Mouse (Mus musculus): Measurements from ENCODE around the gene Noxa1.

The Noxa1 gene

DNA sequence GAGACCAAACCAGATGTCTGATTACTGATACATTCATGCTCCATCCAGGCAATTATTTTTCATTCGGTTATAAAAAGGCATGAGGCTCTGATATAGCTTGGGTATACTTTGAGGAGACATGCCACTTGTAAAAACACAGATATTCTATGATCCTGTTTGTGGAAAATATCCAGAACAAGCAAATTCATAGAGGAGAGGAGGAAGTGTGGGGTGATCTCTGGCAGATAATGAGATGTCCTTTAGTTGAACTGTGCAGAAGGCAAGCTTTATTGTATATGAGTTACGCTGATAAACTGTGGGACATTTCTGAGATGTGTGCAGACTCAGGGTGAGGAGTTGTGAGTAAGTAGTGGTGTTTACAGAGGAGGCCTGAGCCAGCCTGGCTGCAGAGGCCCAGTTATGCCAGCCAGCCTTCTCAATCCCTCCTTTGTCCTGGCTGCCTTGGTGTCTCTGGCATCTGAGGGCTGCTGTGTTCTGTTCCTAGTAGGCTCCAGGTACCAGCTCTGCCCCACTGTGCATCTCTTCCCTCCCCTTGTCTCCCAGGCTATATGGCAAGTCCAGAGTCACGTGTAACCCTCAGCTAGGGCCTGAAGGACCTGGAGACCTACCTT lies 3.2 kb upstream of the Noxa1 start:
- no peak for DNase-seq (ENCODE audit: low spot score)

DNA sequence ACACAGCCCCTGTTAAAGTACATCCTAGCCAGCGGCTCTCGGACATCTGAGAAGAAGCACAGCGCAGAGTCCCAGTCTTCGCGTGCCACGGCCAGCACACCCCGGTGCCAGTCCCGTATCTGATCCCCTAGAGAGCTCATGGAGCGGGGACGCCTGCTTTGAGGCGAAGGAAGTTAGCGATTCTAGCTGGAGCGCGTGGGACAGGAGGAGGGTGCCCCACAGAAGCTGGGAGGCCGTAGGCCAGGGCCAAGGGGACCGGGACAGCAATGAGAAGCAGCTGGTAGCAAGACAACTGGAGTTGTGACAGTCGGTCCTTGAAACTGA lies 202 bp downstream of the Noxa1 start:
- no peak for DNase-seq (ENCODE audit: low spot score)

DNA sequence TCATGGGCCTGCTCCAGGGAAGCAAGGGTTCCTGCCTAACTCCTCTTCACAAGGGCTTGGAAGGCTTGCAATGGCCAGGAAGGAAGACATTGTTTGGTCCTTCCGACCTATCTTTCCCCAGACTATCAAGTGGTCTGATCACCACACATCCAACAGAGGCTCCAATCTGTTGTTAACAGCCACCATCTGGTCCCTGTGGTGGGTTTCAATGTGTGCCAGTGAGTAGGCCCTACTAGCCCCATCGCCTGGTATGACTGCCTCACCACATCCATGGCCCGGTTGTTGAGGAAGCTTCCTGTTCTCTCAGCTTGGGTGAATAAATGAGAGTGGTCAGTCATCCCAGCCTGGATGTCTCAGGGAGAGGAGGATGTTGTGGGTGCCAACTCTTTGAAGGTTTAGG lies 6.3 kb downstream of the Noxa1 start:
- DNase-seq (ENCODE audit: low spot score), result no peak

DNA sequence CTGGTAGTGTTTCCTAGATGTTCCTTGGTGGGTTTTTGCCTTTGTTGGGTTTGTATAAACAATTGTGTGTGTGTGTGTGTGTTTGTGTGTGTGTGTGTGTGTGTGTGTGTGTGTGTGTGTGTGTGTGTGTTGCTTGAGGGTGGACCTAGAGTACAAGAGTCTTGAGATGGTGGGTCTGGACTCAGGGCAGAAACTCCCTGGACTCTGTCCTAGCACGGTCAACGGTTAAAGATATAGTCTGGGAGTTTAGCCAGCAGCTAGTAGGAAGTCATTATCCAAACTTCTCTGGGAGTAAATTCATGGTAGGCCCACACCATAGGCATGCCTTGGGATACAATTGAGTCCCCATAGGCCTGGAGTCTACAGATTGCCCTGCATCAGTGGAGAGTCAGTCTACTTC lies 7.1 kb downstream of the Noxa1 start:
- DNase-seq (ENCODE audit: low spot score), result no peak

DNA sequence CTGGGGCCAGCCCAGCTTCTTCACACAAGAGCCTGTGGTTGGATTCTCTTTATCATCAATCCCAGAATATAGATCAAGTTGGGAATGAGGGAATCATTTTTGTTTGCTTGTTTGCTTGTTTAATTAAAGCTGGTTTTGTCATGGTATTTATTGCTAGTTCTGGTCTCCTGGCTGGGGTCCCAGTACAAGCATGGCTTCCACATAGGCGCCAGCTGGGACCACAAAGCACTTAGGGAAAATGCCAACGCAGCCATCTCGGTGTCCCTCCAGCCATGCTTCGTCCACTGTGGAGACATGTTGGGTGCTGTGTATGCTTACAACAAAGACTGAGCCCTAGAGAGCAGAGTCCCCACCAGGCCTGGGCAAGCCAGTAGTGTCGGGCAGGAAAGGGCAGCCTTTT lies 9.4 kb downstream of the Noxa1 start:
- no peak for DNase-seq (ENCODE audit: low spot score)

DNA sequence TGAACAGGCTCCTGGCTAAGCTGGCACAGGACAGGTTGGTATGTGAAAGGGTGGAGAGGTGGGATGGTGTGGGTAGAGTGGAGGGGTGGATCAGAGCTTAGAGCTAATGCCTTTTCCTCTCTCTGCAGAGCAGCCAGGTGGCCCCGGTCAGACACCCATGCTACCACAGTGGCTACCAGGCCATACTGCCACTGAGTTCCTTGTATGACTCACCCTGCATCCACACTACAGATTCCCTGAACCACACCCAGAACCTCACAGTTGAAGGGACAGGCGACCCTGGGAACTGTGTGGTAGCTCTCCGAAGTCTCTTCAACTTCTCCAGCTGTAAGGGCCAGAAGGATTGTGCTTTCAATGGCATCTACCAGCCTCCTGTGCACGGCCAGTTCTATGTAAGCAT lies 11.3 kb downstream of the Noxa1 start:
- no peak for DNase-seq (ENCODE audit: low spot score)

DNA sequence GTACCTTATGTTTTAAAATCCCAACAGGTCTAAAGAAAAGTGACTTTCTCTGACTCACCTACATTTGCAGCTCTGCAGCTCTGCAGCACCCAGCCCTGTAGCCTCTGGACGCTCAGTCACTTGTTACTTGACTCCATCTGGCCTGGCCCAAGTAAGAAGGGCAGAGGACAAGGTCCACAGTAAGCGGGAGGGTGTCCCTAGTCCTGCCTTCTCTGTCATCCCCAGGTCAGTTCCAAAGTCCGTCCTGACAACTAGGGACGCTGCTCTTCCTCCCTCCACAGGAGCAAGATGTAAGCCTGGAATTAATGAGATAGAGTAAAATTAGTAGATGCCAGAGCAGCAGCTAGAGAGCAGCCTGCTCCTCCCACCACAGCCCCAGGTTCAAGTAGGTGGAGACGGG lies 14.9 kb downstream of the Noxa1 start, which contains the start of gene Entpd8:
TSS of gene Entpd8 (plus strand) at position 229 of the 400 bp plus-strand sequence.
- DNase-seq (ENCODE audit: low spot score), result no peak

DNA sequence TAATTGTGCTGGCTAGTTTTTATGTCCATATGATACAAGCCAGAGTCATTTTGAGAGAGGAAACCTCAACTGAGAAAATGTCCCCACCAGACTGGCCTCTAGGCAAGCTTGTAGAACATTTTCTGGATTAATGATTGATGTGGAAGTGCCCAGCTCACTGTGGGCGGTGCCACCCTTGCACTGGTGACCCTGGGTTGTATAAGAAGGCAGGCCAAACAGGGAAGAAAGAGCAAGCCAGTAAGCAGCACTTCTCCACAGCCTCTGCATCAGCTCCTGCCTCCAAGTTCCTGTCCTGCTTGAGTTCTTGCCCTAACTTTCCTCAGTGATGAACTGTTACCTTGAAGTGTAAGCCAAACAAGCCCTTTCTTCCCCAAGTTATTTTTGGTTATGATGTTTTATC lies 16.0 kb downstream of the Noxa1 start:
- no peak for DNase-seq (ENCODE audit: low spot score)

DNA sequence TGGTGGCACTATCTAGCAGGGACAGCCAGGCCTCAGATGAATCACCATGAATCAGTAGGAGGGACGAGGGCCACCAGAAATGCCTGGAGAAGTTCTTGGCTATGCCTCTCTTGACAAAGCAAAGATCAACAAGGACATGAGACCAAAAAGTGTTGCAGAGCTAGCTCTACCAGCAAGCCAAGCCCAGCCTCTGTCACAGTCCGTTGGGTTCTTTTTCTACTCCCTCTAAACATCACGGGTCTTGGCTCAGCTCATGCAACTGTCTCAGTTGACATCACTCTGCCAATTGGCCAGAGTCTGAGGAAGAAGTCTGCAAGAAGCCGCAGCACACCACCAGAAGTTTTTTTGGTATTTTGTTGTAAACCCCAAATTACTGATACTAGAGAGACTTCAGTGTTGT lies 19.4 kb downstream of the Noxa1 start:
- no peak for DNase-seq (ENCODE audit: low spot score)

DNA sequence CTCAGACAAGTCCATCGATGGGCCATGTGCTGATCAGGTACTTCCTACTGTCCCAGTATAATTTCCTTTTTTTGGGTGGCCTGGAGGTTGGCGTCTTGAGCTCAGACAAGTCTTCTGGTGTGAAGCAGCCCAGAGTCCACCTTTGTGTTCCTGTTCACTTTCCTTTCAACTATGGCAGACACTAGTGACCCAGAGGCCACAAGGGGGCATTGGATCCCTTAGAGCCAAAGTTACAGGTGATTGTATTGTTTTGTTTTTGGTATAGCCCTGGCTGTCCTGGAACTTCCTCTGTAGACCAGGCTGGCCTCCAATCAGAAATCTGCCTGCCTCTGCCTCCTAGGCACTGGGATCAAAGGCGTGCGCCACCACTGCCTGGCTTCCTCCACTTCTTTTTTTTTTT lies 22.6 kb downstream of the Noxa1 start:
- DNase-seq (ENCODE audit: low spot score), result no peak

DNA sequence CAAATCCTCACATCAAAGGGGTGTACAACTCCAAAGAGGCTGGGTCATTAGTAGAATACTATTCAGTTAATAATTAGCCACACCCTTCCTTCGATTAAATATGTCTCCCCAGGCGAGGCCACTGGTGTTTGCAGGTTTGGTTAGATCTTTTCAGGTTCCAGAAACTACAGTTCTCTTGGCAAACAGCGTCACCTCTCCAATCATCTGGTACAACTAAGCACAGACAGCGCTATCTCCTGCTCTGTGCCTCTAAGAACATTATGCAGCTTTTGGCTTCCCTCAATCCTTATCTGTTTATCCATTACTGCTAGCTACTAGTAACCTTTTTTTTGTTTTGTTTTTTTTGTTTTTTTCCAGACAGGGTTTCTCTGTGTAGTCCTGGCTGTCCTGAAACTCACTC lies 25.4 kb downstream of the Noxa1 start:
- no peak for DNase-seq (ENCODE audit: low spot score)

DNA sequence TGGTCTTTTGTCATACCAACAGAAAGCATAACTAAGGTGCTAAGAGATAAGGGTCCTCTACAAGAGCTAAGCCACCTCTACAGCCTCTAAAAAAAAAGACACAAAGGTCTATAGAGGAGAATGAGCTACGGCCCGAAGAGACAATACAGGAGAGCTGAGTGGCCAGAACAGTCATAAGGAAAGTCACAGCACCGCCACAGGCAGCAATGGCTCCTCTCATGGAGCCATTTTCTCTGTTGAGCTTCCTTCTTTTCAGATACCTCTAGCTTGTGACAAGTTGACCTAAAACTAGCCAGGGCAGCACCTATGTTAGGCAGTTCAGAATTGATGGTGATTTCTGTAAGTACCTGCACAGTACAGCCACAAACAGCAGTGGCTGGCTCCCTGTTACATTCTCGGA lies 28.4 kb downstream of the Noxa1 start:
- DNase-seq (ENCODE audit: low spot score), result no peak

DNA sequence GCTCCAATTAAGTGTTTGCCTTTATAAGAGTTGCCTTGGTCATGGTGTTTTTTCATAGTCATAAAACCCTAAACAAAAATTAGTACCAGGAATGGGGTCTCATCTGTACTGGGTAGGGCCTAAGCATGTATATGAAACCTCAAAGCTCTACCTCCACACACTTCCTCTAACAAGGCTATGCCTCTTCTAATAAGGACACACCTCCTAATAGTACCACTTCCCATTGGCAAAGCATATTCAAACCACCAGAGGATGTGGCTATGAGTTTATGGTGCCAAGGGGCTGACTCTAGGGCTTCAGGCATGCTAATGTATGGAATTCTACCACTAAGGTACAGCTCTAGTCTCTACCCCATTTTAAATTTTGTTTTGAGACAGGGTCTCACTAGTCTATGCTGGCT lies 29.4 kb downstream of the Noxa1 start:
- no peak for DNase-seq (ENCODE audit: low spot score)

DNA sequence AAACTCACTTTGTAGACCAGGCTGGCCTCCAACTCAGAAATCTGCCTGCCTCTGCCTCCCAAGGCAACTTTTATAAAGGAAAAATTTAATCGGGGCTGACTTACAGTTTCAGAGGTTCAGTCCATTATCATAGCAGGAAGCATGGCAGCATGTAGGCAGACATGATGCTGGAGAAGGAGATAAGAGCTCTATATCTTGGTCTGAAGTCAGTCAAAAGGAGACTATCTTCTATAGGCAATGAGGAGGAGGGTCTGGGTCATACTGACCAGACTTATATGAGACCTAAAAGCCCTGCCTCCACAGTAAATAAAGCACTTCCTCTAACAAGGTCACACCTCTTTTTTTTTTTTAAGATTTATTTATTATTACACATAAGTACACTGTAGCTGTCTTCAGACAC lies 30.7 kb downstream of the Noxa1 start:
- DNase-seq (ENCODE audit: low spot score), result no peak

DNA sequence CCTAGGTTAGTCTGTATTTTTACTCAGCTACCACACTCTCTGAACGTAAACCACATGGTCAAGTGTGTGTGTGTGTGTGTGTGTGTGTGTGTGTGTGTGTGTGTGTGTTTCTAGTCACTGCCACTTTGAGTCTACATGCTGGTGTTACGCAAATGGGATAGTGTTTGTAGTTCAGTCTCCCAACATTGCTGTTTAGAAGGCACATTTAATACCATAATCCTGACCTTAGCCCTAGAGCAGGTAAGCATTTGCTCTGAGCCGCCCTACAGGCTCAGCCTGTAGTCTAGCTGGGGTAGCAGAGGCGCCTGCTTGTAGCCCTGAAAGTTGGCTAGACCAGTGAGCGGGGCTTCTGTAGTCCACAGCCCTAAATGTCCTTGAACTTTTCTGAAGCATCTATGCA lies 31.4 kb downstream of the Noxa1 start:
- DNase-seq (ENCODE audit: low spot score), result no peak

DNA sequence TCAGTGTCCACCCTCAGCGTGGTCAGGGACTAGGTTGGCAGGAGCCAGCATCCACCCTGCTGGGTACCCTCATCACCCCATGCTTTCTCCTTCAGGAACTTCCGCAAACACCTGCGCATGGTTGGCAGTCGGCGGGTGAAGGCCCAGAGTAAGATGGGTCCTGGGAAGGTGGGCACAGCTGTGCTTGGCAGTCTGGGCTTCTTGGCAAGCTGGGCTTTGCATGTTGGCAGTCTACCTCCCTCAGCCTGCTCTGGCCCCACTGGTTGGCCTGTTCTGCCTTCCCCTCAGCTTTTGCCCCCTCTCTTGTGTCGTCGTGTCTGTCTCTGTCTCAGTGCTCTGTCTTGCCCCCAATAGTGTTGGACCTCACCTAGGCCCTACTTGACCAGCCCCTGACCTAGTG lies 36.0 kb downstream of the Noxa1 start:
- DNase-seq (ENCODE audit: low spot score), result no peak

DNA sequence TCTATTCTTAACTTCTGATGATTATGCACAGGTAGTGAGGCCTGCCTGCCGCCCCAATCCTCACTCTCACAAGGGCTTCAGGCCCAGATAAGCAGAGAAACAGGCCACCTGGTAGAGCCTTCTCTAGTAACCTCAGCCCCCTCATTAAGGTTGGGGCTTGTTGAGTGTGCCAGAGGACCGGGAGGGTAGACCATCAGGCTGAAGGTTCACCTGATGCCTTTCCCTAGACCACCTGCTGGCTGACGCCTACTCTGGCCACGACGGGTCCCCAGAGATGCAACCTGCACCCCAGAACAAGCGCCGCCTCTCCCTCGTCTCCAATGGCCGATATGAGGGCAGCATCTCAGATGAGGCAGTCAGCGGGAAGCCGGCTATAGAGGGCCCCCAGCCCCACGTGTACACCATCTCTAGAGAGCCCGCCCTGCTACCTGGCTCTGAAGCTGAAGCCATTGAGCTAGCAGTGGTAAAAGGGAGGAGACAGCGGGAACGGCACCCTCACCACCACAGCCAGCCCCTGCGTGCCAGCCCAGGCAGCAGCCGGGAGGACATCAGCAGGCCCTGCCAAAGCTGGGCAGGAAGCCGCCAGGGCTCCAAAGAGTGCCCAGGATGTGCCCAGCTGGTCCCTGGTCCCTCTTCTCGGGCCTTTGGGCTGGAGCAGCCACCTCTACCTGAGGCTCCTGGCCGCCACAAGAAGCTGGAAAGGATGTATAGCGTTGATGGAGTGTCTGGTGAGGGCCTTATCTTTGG lies 39.4 kb downstream of the Noxa1 start:
- no peak for DNase-seq (ENCODE audit: low spot score)

DNA sequence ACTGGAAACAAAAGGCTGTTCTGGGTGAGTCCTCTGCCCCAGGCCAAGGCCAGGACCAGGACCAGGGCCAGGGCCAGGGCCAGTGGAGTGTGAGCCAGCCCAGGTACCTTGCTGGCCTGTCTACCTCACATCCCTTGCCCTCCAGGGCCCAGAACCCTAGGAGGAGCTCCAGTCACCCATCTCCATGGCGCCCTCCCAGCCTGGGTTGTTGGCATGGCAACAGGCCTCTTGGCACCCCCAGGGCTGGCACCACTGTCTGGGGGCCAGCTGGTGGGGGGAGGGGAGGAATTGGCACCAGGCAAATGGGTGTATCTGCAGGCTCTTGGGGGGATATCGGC lies 39.9 kb downstream of the Noxa1 start:
- no peak for DNase-seq (ENCODE audit: low spot score)

DNA sequence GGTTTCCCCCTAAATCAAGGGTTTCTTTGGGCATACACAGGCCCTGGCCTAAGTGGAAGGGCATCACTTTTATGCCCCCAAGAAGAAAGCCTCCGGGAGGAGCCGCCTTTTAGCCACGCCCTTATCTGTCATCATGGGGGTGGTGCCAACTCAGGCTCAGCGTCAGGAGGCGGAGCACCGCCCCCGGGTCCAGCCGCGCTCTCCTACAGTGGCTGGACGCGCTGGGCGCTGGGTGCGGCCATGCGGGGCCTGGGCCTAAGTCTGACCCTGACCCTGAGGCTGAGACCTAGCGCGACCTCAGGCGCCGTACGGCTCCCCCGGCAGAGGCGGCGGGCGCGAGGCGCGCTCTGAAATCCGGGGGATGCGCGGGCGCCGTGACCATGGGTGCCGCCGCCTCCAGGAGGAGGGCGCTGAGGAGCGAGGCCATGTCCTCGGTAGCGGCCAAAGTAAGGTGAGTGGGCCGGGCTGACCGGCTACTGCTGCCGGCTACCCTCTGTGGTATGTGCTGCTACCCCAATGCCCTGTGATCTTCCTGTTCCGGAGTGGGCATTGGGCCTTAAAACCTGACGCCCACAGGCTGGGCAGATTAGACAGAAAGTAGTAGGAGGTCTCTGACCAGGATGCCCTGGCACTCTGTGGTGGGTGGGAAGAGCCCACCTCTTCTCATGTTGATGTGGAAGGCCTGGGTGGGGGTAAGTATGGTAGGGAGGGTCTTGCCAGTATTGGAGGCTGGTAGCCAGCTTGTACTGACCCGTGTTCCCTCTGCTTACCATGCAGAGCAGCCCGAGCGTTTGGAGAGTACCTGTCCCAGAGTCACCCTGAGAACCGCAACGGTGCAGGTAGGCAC lies 40.5 kb downstream of the Noxa1 start, which contains the start of gene Nsmf:
TSS of gene Nsmf (plus strand) at position 135 of the 847 bp plus-strand sequence.
- DNase-seq (ENCODE audit: low spot score), result peak; percentile 89

DNA sequence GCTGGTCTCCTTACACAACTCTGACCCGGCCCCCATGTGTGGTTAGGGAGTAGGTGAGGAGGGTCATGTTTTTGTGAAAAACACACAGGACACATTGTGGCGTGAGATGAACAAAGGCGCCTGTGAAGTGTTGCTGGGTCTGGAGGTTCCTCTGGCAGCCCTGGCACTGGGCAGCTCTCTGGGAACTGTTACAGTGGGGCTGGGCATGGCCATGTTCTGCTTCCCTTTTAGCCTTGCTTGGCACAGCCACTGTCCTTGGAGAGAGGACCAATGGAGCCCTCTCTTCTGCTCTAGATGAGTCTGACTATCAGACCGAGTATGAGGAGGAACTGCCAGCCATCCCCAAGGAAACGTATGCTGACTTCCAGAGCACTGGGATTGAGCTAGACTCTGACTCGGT lies 41.8 kb downstream of the Noxa1 start:
- DNase-seq (ENCODE audit: low spot score), result no peak

DNA sequence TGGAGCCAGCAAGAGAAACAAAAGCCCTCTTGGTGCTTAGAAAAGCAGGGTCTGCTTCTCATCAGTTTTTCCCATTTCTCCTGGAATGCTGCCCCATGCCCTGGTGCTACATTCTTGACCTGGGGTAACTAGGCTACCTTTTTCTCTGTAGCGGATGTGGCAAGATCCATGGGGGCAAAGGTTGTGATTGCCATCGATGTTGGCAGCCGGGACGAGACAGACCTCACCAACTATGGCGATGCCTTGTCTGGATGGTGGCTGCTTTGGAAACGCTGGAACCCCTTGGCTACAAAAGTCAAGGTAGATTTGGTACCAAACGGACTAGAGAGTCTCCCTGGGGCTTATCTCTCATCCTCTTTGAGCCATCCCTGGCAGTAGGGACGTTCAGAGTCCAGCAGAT lies 43.5 kb downstream of the Noxa1 start:
- DNase-seq (ENCODE audit: low spot score), result no peak

DNA sequence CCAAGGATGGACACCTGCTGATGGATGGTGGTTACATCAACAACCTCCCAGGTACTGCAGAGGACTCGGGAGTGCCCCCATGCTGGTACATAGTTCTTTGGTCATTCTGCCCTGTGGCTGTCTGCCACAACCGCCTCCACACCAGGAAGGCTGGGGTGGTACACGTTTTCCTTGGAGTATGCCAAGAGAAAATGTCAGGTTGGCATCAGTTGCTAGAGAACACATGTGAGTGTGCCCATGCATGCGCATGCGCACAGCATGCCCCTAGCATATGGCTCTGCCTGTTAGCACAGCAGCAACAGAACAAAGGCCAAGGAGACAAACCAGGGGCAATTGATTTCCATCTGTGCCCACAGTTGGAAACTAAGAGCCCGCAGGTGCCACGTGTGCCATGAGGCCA lies 44.0 kb downstream of the Noxa1 start:
- no peak for DNase-seq (ENCODE audit: low spot score)

DNA sequence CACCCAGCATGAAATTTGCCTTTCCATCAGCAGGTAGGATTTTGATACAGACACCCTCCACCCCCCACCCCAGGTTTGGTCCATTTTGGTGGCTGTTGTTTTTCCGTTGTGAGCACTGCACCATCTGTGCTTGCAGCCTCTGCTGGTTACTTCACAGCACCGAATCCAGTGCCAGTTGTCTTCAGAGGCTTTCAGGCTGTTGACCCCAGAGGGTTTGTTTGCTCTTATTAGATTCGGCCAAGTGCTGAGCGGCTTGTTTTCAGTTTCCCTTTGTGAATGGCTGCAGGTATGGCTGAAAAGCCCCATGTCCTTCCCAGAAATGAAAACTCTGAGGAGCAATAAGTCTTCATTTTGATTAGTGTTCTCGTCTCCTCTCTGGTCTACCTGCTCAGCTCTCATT lies 54.9 kb downstream of the Noxa1 start:
- DNase-seq (ENCODE audit: low spot score), result no peak
